Comparison of ENCODE assay signal across 8 mouse cellular contexts in the genomic region with DNA sequence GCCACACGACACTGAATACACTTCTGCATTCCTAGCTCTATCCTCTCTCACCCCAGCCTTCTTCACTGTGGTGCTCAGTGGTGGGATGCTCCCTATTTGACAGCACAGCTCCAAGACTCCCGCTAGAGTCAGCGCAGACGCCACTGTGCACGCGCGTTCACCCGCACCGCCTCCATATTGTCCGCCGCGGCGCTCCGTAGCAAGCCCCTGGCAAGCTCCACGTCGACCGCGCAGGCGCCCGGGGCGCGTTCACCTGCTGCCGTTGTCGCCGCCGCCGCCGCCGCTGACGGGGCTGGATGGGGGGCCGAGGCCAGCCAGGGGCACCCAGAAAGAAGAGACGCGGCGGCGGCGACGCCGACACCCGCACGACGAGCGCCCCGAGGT. TPM values are rescaled to one million over a fixed set of nuclear protein-coding genes. Genes with fewer than 3 reads are reported as not detected.
DNase-seq lines count a peak whose midpoint lies in the region; ATAC-seq and TF ChIP-seq lines count a peak whose summit lies in the region.

Golga4 (plus strand) TSS at position 248 of the 384 bp plus-strand sequence.

- H3K4me3 ChIP-seq in embryonic fibroblast, embryonic 13.5 days (ENCODE audit: insufficient read depth, low read length): peak within 1 kb of the TSS; percentile 83
- H3K4me3 ChIP-seq in kidney, embryonic 14.5 days (ENCODE audit: low read length): peak within 1 kb of the TSS; percentile 96
- peak within 1 kb of the TSS; percentile 88 for H3K4me3 ChIP-seq in limb, embryonic 14.5 days (replicated peaks; ENCODE audit: low read length)
- H3K4me3 ChIP-seq in midbrain, embryonic 16.5 days (ENCODE audit: low read depth, low read length): peak within 1 kb of the TSS; percentile 93

- peak within 1 kb of the TSS; percentile 95 for H3K4me2 ChIP-seq in kidney, embryonic 14.5 days (replicated peaks; ENCODE audit: low read depth, low read length)
- peak within 1 kb of the TSS; percentile 93 for H3K4me2 ChIP-seq in limb, embryonic 14.5 days (replicated peaks; ENCODE audit: low read depth, low read length, severe bottlenecking)
- peak within 1 kb of the TSS; percentile 99 for H3K4me2 ChIP-seq in midbrain, embryonic 16.5 days (ENCODE audit: low read length)

- TF ChIP-seq POLR2A in embryonic fibroblast, embryonic 13.5 days (IDR thresholded peaks at IDR 0.05; ENCODE audit: low read depth, low read length): peak; percentile 50
- no peak for TF ChIP-seq POLR2A in limb, embryonic 14.5 days (IDR thresholded peaks at IDR 0.05; ENCODE audit: borderline replicate concordance, extremely low read depth, insufficient read depth, insufficient read length)

- H3K4me1 ChIP-seq in embryonic fibroblast, embryonic 13.5 days (ENCODE audit: control insufficient read depth, insufficient read depth, low read length): peaks cover 3% of the 10 kb centered on the region; the same call in 1 of the 2 replicates
- H3K4me1 ChIP-seq in kidney, embryonic 14.5 days (ENCODE audit: control insufficient read depth, insufficient read depth, low read length): peaks cover 18% of the 10 kb centered on the region
- peaks cover 16% of the 10 kb centered on the region for H3K4me1 ChIP-seq in limb, embryonic 14.5 days (ENCODE audit: control insufficient read depth, insufficient read depth, low read length)
- peaks cover 28% of the 10 kb centered on the region for H3K4me1 ChIP-seq in midbrain, embryonic 16.5 days (ENCODE audit: control insufficient read depth, insufficient read depth, low read length)

- ATAC-seq in kidney, embryonic 14.5 days (ENCODE audit: low FRiP score, low TSS enrichment): peak; percentile 84
- peak; percentile 89 for ATAC-seq in limb, embryonic 14.5 days (ENCODE audit: low FRiP score, low read depth)
- peak; percentile 92 for ATAC-seq in midbrain, embryonic 16.5 days

- no peaks in the 10 kb centered on the region for H3K27me3 ChIP-seq in kidney, embryonic 14.5 days (ENCODE audit: control insufficient read depth, insufficient read depth, low read length)
- no peaks in the 10 kb centered on the region for H3K27me3 ChIP-seq in limb, embryonic 14.5 days (ENCODE audit: control insufficient read depth, insufficient read depth, low read length)
- no peaks in the 10 kb centered on the region for H3K27me3 ChIP-seq in midbrain, embryonic 16.5 days (ENCODE audit: control insufficient read depth, insufficient read depth, low read depth, low read length)

- no peak within 1 kb of the TSS for H3K27ac ChIP-seq in embryonic fibroblast, embryonic 13.5 days (ENCODE audit: insufficient read depth, low read length)
- peak within 1 kb of the TSS; percentile 51; the same call in 1 of the 2 replicates for H3K27ac ChIP-seq in kidney, embryonic 14.5 days (ENCODE audit: low read depth, low read length)
- 0 out of 2 replicates have a peak within 1 kb of the TSS, but pooled peaks have one; percentile 52 for H3K27ac ChIP-seq in limb, embryonic 14.5 days (replicated peaks; ENCODE audit: low read depth, low read length)
- peak within 1 kb of the TSS; percentile 82 for H3K27ac ChIP-seq in midbrain, embryonic 16.5 days (ENCODE audit: low read length)

- 0 out of 2 replicates have a peak, but pooled peaks cover 3% of the 10 kb centered on the region for H3K36me3 ChIP-seq in kidney, embryonic 14.5 days (ENCODE audit: control insufficient read depth, insufficient read depth, low read length)
- peaks cover 4% of the 10 kb centered on the region for H3K36me3 ChIP-seq in limb, embryonic 14.5 days (ENCODE audit: control insufficient read depth, insufficient read depth, low read length)
- H3K36me3 ChIP-seq in midbrain, embryonic 16.5 days (ENCODE audit: control insufficient read depth, insufficient read depth, low read length): no peaks in the 10 kb centered on the region

- H3K9ac ChIP-seq in kidney, embryonic 14.5 days (ENCODE audit: low read depth, low read length): peak within 1 kb of the TSS; percentile 95
- peak within 1 kb of the TSS; percentile 92 for H3K9ac ChIP-seq in limb, embryonic 14.5 days (ENCODE audit: low read depth, low read length, severe bottlenecking)
- peak within 1 kb of the TSS; percentile 90 for H3K9ac ChIP-seq in midbrain, embryonic 16.5 days (ENCODE audit: low read depth, low read length)

- H3K9me3 ChIP-seq in kidney, embryonic 14.5 days (ENCODE audit: control insufficient read depth, low read length): no peaks in the 10 kb centered on the region
- H3K9me3 ChIP-seq in limb, embryonic 14.5 days (ENCODE audit: control insufficient read depth, low read length): no peaks in the 10 kb centered on the region
- no peaks in the 10 kb centered on the region for H3K9me3 ChIP-seq in midbrain, embryonic 16.5 days (replicated peaks; ENCODE audit: control insufficient read depth, low read length, poor library complexity, severe bottlenecking)

- TF ChIP-seq CTCF in embryonic fibroblast, embryonic 13.5 days (IDR thresholded peaks at IDR 0.05; ENCODE audit: borderline replicate concordance, insufficient read depth, low read length): no peak

- peak; percentile 83 to 85 for DNase-seq in B cell, adult 2 months
- DNase-seq in brain, adult 2 months (ENCODE audit: low read depth, low spot score): peak; percentile 97
- DNase-seq in heart, adult 9 months (ENCODE audit: low spot score in 2 of 2): peak; percentile 87 to 88
- peak; percentile 84 for DNase-seq in limb, embryonic 14.5 days (ENCODE audit: low spot score)
- DNase-seq in spleen, postnatal 10 days (ENCODE audit: low spot score in 2 of 2): peak; percentile 72 to 90

- under 1% methylated on average over 43 of the region's 43 CpGs for whole genome bisulfite sequencing in kidney, embryonic 14.5 days
- under 1% methylated on average over 31 of the region's 43 CpGs for WGBS in limb, embryonic 14.5 days
- 0% methylated on average over 38 of the region's 43 CpGs for WGBS in midbrain, embryonic 16.5 days

RNA-seq across cellular contexts. Expression of gene Golga4, which starts in this region (rescaled TPM):
- 85.1 and 111 TPM in 2 replicates for polyA plus RNA-seq in embryonic fibroblast, embryonic 13.5 days (2011; ENCODE audit: insufficient read length, low read depth, missing spikeins)
- polyA plus RNA-seq in kidney, embryonic 14.5 days (2014; fragmentation: Nextera tagmentation; extraction: Ambion mirVana): 54.5 and 70.7 TPM in 2 replicates
- 44.3 and 54.5 TPM in 2 replicates for polyA plus RNA-seq in limb, embryonic 14.5 days (2012; rRNA removed)
- 47.2 and 61.7 TPM in 2 replicates for polyA plus RNA-seq in limb, embryonic 14.5 days (2014; fragmentation: Nextera tagmentation; extraction: Ambion mirVana)
- polyA plus RNA-seq in midbrain, embryonic 16.5 days (2015; fragmentation: Nextera tagmentation; extraction: Ambion mirVana): 41.5 and 44.2 TPM in 2 replicates
